Mouse (Mus musculus): Measurements from ENCODE around the gene Mlxipl. TPM values are rescaled to one million over a fixed set of nuclear protein-coding genes. Genes with fewer than 3 reads are reported as not detected.

Mlxipl gene
- polyA plus RNA-seq, 1 experiment from 2014 or later = 1.4 TPM

DNA sequence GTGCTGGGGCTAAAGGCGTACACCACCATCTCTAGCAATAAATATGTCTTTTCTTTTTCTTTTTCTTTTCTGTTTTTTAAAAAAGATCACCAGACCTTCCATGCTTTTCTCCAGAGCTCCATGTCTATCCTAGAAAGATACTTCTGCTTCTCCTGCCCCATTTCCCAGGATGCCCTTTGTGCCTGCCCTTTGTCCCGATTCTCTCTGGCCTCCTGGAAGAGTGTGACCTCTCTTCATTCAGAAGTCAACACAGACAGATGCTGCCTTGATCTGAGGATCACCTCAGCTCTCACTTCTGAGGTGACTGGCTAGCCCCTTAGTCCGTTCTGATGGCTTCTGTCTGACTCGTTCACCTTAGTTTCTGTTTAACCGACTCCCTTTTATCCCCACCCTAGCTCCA, 9.2 kb upstream of the Mlxipl start:
- 72% methylated on average over 5 of the region's 5 CpGs for WGBS

DNA sequence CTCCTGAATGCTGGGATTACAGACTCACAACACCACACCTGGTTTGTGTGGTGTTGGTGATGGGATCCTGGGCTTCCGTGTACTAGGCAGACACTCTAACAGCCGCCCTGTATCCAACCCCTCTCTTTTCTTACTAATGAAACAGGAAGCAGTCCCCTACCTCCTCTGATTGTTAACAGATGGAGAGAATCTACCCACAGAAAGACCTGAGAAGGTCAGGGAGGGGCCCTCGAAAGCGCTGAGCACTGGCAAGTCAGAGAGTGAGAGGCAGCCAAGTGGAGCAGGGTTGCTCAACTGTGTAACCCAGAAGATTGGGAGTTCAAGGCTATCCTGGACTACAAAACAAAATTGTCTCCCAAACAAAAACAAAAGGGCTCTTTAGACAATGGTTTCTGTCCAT, 2.8 kb upstream of the Mlxipl start:
- ATAC-seq (replicated peaks; ENCODE audit: insufficient number of reproducible peaks, insufficient read depth, low FRiP score, low read depth) = no peak
- no peak overlapping the region for H3K27ac ChIP-seq
- H3K9ac ChIP-seq = no peak overlapping the region
- H3K9me3 ChIP-seq (replicated peaks) = no peaks in the 10 kb centered on the region
- H3K4me3 ChIP-seq = no peak overlapping the region
- H3K36me3 ChIP-seq = no peaks in the 10 kb centered on the region
- H3K4me1 ChIP-seq (replicated peaks) = peaks cover 5% of the 10 kb centered on the region; the same call in 1 of the 2 replicates
- H3K27me3 ChIP-seq = peaks cover 63% of the 10 kb centered on the region
- 56% methylated on average over 4 of the region's 4 CpGs for WGBS
- H3K4me2 ChIP-seq = no peak overlapping the region

More for the DNA sequence above, 9.2 kb upstream of the Mlxipl start:
- Histone ChIP-seq H3K27ac (no peak overlapping the region), H3K9me3 (replicated peaks) (no peaks in the 10 kb centered on the region), H3K27me3 (peaks cover 8% of the 10 kb centered on the region), H3K4me1 (replicated peaks) (peaks cover 12% of the 10 kb centered on the region), H3K4me3 (no peak overlapping the region), H3K36me3 (no peaks in the 10 kb centered on the region), H3K9ac (no peak overlapping the region), H3K4me2 (no peak overlapping the region)
- no peak for ATAC-seq (replicated peaks; ENCODE audit: insufficient number of reproducible peaks, insufficient read depth, low FRiP score, low read depth)

DNA sequence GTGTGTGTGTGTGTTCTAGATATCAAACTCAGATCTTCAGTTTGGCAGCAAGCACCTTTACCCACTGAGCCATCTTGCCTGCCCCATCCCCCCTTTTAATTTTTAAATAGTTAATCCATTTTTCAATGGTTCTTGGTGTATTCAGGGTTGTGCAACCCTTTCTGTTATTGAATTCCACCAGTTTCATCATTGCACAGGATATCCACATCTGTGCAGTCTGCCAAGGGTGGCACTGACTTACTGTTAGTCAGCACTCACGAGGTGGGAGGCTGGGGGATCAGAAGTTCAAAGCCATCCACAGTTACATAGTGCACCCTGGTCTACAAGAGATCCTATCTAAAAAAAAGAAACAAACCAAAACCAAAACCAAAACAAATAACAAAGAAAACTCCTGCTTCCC, 11.3 kb downstream of the Mlxipl start:
- ATAC-seq (replicated peaks; ENCODE audit: insufficient number of reproducible peaks, insufficient read depth, low FRiP score, low read depth) = no peak
- H3K9ac ChIP-seq = no peak overlapping the region
- H3K27me3 ChIP-seq = peaks cover 32% of the 10 kb centered on the region
- H3K36me3 ChIP-seq = no peaks in the 10 kb centered on the region
- H3K9me3 ChIP-seq (replicated peaks) = no peaks in the 10 kb centered on the region
- H3K27ac ChIP-seq = no peak overlapping the region
- H3K4me2 ChIP-seq = no peak overlapping the region
- H3K4me3 ChIP-seq = no peak overlapping the region
- no peaks in the 10 kb centered on the region for H3K4me1 ChIP-seq (replicated peaks)
- WGBS = 56% methylated on average over 1 of the region's 1 CpGs

DNA sequence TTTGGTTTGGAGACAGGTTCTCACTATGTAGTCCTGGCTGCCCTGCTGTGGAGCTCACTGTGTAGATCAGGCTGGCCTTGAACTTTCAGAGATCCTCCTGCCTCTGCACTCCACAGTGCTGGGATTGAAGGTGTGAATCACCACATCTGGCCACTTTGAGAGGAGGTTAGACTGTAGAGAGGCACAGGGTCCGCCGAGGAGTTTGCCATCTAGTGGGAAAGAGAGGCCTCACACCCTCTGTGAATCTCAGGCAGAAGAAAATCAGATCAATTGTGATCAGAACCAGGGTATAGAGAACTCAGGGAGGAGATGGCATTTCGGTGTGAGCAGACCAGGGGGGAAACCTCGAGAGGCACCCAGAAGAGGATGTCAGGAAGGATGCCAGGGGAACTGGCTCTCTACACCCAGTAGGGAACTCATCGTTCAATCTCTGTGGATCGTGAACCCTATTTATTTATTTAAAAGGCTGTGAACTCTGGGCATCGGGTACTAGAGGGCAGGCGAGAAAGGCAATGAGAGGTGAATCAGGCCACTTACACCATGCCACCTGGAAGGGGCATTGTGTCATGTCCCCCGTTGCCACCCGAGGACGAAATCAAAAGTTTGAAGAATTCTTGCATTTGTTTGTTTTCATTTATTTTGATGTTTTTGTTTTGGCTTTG, 14.4 kb downstream of the Mlxipl start:
- H3K27ac ChIP-seq = no peak overlapping the region
- ATAC-seq (replicated peaks; ENCODE audit: insufficient number of reproducible peaks, insufficient read depth, low FRiP score, low read depth) = no peak
- H3K36me3 ChIP-seq = no peaks in the 10 kb centered on the region
- H3K4me1 ChIP-seq (replicated peaks) = peaks cover 19% of the 10 kb centered on the region
- H3K9me3 ChIP-seq (replicated peaks) = no peaks in the 10 kb centered on the region
- H3K4me2 ChIP-seq = no peak overlapping the region
- 58% methylated on average over 11 of the region's 11 CpGs for WGBS
- H3K27me3 ChIP-seq = peaks cover 53% of the 10 kb centered on the region
- no peak overlapping the region for H3K9ac ChIP-seq
- H3K4me3 ChIP-seq = no peak overlapping the region

DNA sequence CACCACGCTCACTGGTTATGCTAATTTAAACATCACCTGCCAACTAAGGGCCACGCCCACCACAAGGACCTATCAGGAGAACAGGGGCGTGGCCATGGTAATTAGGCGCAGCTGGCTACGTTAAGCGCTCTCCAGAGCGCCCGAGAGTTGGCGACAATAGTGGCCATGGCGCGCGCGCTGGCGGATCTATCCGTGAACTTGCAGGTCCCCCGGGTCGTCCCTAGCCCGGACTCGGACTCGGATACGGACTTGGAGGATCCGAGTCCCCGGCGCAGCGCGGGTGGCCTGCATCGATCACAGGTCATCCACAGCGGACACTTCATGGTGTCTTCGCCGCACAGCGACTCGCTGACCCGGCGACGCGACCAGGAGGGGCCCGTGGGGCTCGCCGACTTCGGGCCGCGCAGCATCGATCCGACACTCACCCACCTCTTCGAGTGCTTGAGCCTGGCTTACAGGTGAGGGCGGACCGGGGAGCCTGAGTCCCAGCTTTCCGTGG, 17.1 kb downstream of the Mlxipl start:
- no peaks in the 10 kb centered on the region for H3K9me3 ChIP-seq (replicated peaks)
- H3K36me3 ChIP-seq = no peaks in the 10 kb centered on the region
- no peak overlapping the region for H3K27ac ChIP-seq
- peak overlapping the region; percentile 94 for H3K4me2 ChIP-seq
- H3K4me1 ChIP-seq (replicated peaks) = peaks cover 19% of the 10 kb centered on the region
- under 1% methylated on average over 48 of the region's 48 CpGs for WGBS
- H3K4me3 ChIP-seq = peak overlapping the region; percentile 56
- peak overlapping the region; percentile 56 for H3K9ac ChIP-seq
- ATAC-seq (replicated peaks; ENCODE audit: insufficient number of reproducible peaks, insufficient read depth, low FRiP score, low read depth) = peak; percentile 63
- H3K27me3 ChIP-seq = peaks cover 69% of the 10 kb centered on the region

DNA sequence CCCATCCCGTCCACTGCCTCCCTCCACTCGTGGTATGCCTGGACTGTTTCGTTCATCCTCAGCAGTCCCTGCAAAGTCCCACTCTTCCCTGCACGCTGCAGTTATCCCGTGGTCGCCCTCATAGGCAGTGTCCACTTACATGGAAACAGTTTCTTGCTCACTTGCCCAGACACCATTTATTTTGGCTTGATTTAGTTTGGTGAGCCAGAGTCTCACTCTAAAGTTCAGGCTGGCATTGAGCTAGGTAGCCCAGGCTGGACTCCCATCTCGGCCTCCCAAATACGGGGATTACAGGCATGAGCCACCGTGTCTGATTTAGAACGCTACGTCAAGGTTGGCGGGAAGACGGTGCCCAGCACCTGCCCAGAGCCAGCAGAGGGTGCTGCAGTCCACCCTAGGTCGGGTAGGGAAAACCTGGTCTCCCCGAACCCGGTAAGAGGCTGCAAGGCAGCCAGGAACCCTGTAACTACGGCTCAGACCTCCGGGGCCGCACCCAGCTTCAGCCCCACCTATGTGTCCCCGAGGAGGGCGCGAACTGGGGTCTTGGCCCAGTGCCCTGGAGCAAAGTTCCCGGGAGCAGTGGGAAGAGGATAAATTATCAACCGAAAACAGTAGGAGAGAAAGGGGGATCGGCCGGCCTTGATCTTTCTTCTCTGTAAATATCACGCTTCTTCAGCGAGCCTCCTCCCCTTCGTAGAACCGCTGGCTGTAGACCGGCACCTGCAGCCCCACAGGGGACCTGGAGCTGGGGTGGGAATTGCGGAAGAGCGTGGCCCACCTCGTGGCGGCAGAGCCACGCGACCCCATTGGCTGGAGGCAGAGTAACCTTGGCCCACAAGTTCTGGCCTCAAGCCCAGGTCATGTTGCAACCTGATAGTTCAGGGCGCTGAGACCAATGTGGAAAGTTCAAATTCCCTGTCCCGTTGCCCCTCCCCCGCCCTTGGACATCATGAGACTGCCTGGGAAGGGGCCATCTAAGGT, 18.1 kb downstream of the Mlxipl start:
- no peaks in the 10 kb centered on the region for H3K36me3 ChIP-seq
- peaks cover 19% of the 10 kb centered on the region for H3K4me1 ChIP-seq (replicated peaks)
- ATAC-seq (replicated peaks; ENCODE audit: insufficient number of reproducible peaks, insufficient read depth, low FRiP score, low read depth) = peak; percentile 36; the same call in 1 of the 2 replicates
- H3K4me3 ChIP-seq = peak overlapping the region; percentile 56
- H3K9ac ChIP-seq = no peak overlapping the region
- H3K4me2 ChIP-seq = peak overlapping the region; percentile 94
- peaks cover 69% of the 10 kb centered on the region for H3K27me3 ChIP-seq
- H3K27ac ChIP-seq = no peak overlapping the region
- WGBS = 10% methylated on average over 40 of the region's 40 CpGs
- no peaks in the 10 kb centered on the region for H3K9me3 ChIP-seq (replicated peaks)

DNA sequence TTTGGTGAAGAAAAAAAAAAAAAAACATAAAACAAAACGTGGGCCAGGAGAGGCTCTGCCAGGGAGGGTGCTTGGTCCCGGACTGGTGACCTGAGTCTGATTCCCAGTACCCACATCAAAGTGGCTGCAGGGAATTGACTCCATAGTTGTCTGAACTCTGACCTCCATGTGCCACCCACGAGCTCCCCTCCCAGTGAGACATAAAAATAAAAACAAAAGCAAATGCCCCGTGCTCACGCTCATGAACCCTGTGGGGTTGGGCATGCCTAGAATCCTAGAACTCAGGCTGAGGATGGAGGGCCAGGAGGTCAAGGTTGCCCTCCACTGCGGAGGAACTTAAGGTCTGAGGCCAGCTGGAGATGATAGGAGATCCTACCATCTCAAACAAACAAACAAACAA, 19.3 kb downstream of the Mlxipl start:
- no peak overlapping the region for H3K9ac ChIP-seq
- peaks cover 19% of the 10 kb centered on the region for H3K4me1 ChIP-seq (replicated peaks)
- peaks cover 58% of the 10 kb centered on the region for H3K27me3 ChIP-seq
- H3K36me3 ChIP-seq = no peaks in the 10 kb centered on the region
- no peak overlapping the region for H3K4me2 ChIP-seq
- H3K27ac ChIP-seq = no peak overlapping the region
- 64% methylated on average over 6 of the region's 6 CpGs for WGBS
- H3K4me3 ChIP-seq = no peak overlapping the region
- ATAC-seq (replicated peaks; ENCODE audit: insufficient number of reproducible peaks, insufficient read depth, low FRiP score, low read depth) = no peak
- H3K9me3 ChIP-seq (replicated peaks) = no peaks in the 10 kb centered on the region

DNA sequence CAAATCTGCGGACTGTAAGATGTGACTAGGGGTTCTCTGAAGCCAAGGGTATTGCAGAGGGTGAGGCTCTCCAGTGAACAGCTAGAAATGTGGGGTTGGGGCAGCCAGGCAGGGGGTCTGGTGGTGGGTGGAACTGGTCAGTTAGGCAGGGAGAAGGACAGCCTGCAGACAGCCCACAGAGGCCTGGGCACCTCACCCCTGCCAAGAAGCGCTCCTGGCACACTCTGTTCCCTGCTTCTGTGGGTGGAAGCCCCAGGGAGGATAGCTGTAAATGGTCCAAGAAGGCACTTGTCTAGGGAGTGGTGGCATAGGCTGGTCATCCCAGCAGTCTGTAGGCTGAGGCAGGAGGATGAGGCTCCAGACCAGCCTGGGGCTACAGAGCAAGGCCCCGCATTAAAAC, 19.7 kb downstream of the Mlxipl start:
- WGBS = 83% methylated on average over 3 of the region's 3 CpGs
- Histone ChIP-seq H3K27me3 (peaks cover 54% of the 10 kb centered on the region), H3K4me3 (no peak overlapping the region)

DNA sequence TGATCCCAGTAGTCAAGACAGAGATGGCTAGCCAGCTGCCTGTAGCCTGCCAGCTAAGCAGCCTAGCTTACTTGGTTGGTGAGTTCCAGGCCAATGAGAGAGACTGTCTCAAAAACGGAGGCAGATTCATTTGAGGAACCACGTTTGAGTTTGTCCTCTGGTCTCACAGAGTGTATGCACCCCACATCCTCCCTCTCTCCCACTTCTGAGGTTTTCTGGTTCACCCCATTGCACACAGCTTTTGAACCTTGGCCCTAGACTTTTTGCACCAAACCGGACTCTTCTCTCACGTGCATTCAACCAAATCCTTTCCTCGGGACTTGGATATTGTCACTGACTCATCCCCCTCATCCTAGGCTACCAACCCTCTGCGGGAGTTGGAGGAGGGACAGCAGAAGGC, 20.3 kb downstream of the Mlxipl start:
- H3K27me3 ChIP-seq = peaks cover 49% of the 10 kb centered on the region
- H3K9ac ChIP-seq = no peak overlapping the region
- no peak overlapping the region for H3K27ac ChIP-seq
- H3K9me3 ChIP-seq (replicated peaks) = no peaks in the 10 kb centered on the region
- H3K4me3 ChIP-seq = no peak overlapping the region
- no peak overlapping the region for H3K4me2 ChIP-seq
- H3K36me3 ChIP-seq = no peaks in the 10 kb centered on the region
- WGBS = 70% methylated on average over 6 of the region's 6 CpGs
- ATAC-seq (replicated peaks; ENCODE audit: insufficient number of reproducible peaks, insufficient read depth, low FRiP score, low read depth) = no peak
- H3K4me1 ChIP-seq (replicated peaks) = peaks cover 19% of the 10 kb centered on the region

More for the DNA sequence above, 19.7 kb downstream of the Mlxipl start:
- Histone ChIP-seq H3K4me2 (no peak overlapping the region), H3K36me3 (no peaks in the 10 kb centered on the region), H3K4me1 (replicated peaks) (peaks cover 19% of the 10 kb centered on the region), H3K9ac (no peak overlapping the region), H3K27ac (no peak overlapping the region), H3K9me3 (replicated peaks) (no peaks in the 10 kb centered on the region)
- no peak for ATAC-seq (replicated peaks; ENCODE audit: insufficient number of reproducible peaks, insufficient read depth, low FRiP score, low read depth)

DNA sequence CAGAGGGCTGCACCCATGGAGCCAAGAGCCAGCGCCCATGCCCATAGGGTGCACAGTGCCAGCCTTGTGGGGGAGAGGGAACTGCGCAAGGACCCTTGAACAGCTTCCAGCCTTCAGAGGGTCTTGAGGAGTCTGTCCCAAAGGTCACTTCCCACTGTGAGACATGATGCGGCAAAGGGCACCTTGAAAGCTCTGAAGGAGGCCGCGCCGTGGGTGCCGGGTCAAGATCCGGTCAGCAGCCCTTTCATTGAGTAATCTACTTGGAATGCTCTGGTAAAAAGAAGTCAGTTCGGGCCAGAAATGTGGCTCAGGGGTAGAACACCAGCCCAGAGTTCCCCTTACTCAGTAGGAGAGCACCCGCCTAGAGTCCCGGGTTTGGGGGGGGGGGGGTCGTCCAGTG, 24.1 kb downstream of the Mlxipl start:
- Histone ChIP-seq H3K4me3 (no peak overlapping the region), H3K9me3 (replicated peaks) (no peaks in the 10 kb centered on the region), H3K4me2 (no peak overlapping the region), H3K27ac (no peak overlapping the region), H3K36me3 (no peaks in the 10 kb centered on the region), H3K27me3 (peaks cover 20% of the 10 kb centered on the region), H3K9ac (no peak overlapping the region), H3K4me1 (replicated peaks) (peaks cover 6% of the 10 kb centered on the region; the same call in 1 of the 2 replicates)
- WGBS = 82% methylated on average over 12 of the region's 12 CpGs
- no peak for ATAC-seq (replicated peaks; ENCODE audit: insufficient number of reproducible peaks, insufficient read depth, low FRiP score, low read depth)

DNA sequence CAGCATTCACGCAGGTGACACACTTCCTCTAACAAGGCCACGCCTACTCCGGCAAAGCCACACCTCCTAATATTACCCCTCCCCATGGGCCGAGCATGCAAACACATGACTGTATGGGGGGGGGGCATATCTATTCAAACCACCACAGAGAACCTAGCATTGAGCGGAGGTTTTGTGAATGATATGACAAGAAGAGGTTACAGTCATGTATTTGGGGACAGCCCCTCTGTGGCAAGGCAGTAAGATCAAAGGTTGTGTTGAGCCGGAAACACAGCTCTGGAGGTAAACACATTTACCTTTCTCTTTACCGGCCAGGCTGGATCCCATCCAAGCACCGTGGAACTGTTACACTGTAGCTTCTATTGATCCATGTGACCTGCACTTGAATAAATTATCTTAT, 25.6 kb downstream of the Mlxipl start:
- Histone ChIP-seq H3K9me3 (replicated peaks) (no peaks in the 10 kb centered on the region), H3K4me2 (no peak overlapping the region)

More for the DNA sequence above, 25.6 kb downstream of the Mlxipl start:
- H3K27me3 ChIP-seq = peaks cover 5% of the 10 kb centered on the region; the same call in 1 of the 2 replicates
- no peaks in the 10 kb centered on the region for H3K36me3 ChIP-seq
- no peak overlapping the region for H3K9ac ChIP-seq
- H3K4me3 ChIP-seq = no peak overlapping the region
- no peak for ATAC-seq (replicated peaks; ENCODE audit: insufficient number of reproducible peaks, insufficient read depth, low FRiP score, low read depth)
- H3K27ac ChIP-seq = no peak overlapping the region
- 86% methylated on average over 8 of the region's 8 CpGs for WGBS
- peaks cover 7% of the 10 kb centered on the region; the same call in 1 of the 2 replicates for H3K4me1 ChIP-seq (replicated peaks)

Data from heart, embryonic 15.5 days (tissue).